Mouse (Mus musculus) E14TG2a.4 (cell line): Measurements from ENCODE around the gene Gm21885.

Experiments
- CTCF ChIP-seq: conservative IDR thresholded peaks from 2 replicates; pipeline ENCODE4 v1.5.1; 2014; ENCODE audit warnings: low read length
- NANOG ChIP-seq: IDR thresholded peaks from 2 replicates; pipeline ENCODE4 v1.6.1; 2014; ENCODE audit warnings: borderline replicate concordance, low read length, mixed read lengths

DNA sequence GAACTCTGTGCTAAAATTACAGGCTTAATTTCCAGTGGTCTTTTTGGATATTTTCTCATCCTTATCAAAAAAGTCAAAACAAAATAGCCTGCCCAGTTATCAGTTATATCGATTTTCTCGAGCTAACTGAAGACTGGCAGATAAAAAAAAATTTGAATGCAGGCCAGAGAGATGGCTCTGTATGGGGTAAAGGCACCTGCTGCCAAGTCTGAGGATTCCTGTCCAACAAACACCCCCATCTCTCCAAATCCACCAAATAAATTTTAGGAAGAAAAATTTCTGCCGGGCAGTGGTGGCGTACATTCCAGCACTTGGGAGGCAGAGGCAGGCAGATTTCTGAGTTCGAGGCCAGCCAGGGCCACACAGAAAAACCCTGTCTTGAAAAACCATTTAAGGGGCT lies 36.4 kb downstream of the Gm21885 start:
- TF ChIP-seq CTCF: no peak
- TF ChIP-seq NANOG: no peak
